Mouse (Mus musculus) myocyte (in vitro differentiated cells): Measurements from ENCODE around the gene Agap3. TPM values are rescaled to one million over a fixed set of nuclear protein-coding genes. Genes with fewer than 3 reads are reported as not detected.

Experiments used
- H3K27me3 ChIP-seq: one replicate; pipeline ENCODE4 v1.6.1; 2011; ENCODE audit not compliant: control insufficient read depth, insufficient read depth, insufficient read length
- H3K36me3 ChIP-seq: one replicate; pipeline ENCODE4 v1.6.1; 2011; ENCODE audit not compliant: control insufficient read depth, insufficient read depth
- H3K4me2 ChIP-seq: one replicate; pipeline ENCODE4 v1.6.1; 2011; ENCODE audit warnings: low read depth, control low read depth
- H3K4me3 ChIP-seq: one replicate; pipeline ENCODE4 v1.5.1; 2011; ENCODE audit warnings: mild to moderate bottlenecking, control low read depth, moderate library complexity
- H3K79me2 ChIP-seq: one replicate; pipeline ENCODE4 v1.6.1; 2011; ENCODE audit not compliant: control insufficient read depth, insufficient read depth
- H3ac ChIP-seq: one replicate; pipeline ENCODE4 v1.6.1; 2011; ENCODE audit not compliant: control insufficient read depth, insufficient read length
- CEBPB ChIP-seq: IDR thresholded peaks from 2 replicates; pipeline ENCODE4 v1.6.1; 2011; ENCODE audit warnings: mild to moderate bottlenecking, moderate library complexity; ENCODE audit not compliant: poor library complexity, insufficient read depth, severe bottlenecking
- E2F4 ChIP-seq: IDR thresholded peaks from one replicate; pipeline ENCODE4 v1.6.1; 2011; ENCODE audit warnings: mild to moderate bottlenecking, control low read depth, moderate library complexity; ENCODE audit not compliant: insufficient read depth
- MAX ChIP-seq: IDR thresholded peaks from one replicate; pipeline ENCODE4 v1.6.1; 2011; ENCODE audit warnings: low read depth, mild to moderate bottlenecking, control low read depth
- MYOD1 ChIP-seq, 3 experiments: IDR thresholded peaks; one replicate each; pipeline ENCODE4 v1.6.1; 2011; ENCODE audit warnings: control low read depth in 2 of 3, low read depth in 2 of 3, mild to moderate bottlenecking in 2 of 3, moderate library complexity in 1 of 3; ENCODE audit not compliant: insufficient read length in 2 of 3, control insufficient read depth in 1 of 3
- MYOG ChIP-seq, 3 experiments: IDR thresholded peaks; one replicate each; pipeline ENCODE4 v1.6.1; 2011; ENCODE audit warnings: control low read depth in 2 of 3, low read depth in 2 of 3, mild to moderate bottlenecking in 2 of 3; ENCODE audit not compliant: insufficient read length in 2 of 3, control insufficient read depth in 1 of 3, insufficient read depth in 1 of 3
- POLR2A ChIP-seq: IDR thresholded peaks from one replicate; pipeline ENCODE4 v1.6.1; 2011; ENCODE audit warnings: low read depth, mild to moderate bottlenecking, control low read depth, moderate library complexity; ENCODE audit not compliant: insufficient read length
- POLR2AphosphoS2 ChIP-seq: IDR thresholded peaks from one replicate; pipeline ENCODE4 v1.6.1; 2011; ENCODE audit warnings: low read depth, control low read depth; ENCODE audit not compliant: insufficient read length
- REST ChIP-seq: IDR thresholded peaks from one replicate; pipeline ENCODE4 v1.6.1; 2011; ENCODE audit warnings: mild to moderate bottlenecking, control low read depth, moderate library complexity; ENCODE audit not compliant: insufficient read depth, insufficient read length
- SRF ChIP-seq: IDR thresholded peaks from one replicate; pipeline ENCODE4 v1.6.1; 2011; ENCODE audit warnings: low read depth; ENCODE audit not compliant: control insufficient read depth, insufficient read length
- TCF12 ChIP-seq: IDR thresholded peaks from one replicate; pipeline ENCODE4 v1.6.1; 2011; ENCODE audit warnings: mild to moderate bottlenecking, control low read depth; ENCODE audit not compliant: poor library complexity, insufficient read depth, severe bottlenecking
- TCF3 ChIP-seq: IDR thresholded peaks from one replicate; pipeline ENCODE4 v1.6.1; 2011; ENCODE audit warnings: low read depth, control low read depth; ENCODE audit not compliant: insufficient read length
- USF1 ChIP-seq: IDR thresholded peaks from one replicate; pipeline ENCODE4 v1.6.1; 2011; ENCODE audit warnings: low read depth, mild to moderate bottlenecking, control low read depth, moderate library complexity
- polyA plus RNA-seq: library from polyadenylated mRNA; unstranded; fragments of >200 nt; fragmentation: generic; extraction: Trizol; gene quantifications from one replicate; pipeline ENCODE4 v1.2.1, GENCODE M21; 2012; ENCODE audit warnings: missing spikeins

Gene Agap3
- polyA plus RNA-seq, 1 experiment = 119 TPM

GRCm38 (mm10) chr5:24425421-24426036 is 26.4 kb upstream of the Agap3 start:
- peak overlapping the region; percentile 55 for H3ac ChIP-seq
- no peaks in the 10 kb centered on the region for H3K27me3 ChIP-seq
- peaks cover 7% of the 10 kb centered on the region for H3K36me3 ChIP-seq
- H3K79me2 ChIP-seq = peaks cover 27% of the 10 kb centered on the region
- peak overlapping the region; percentile 94 for H3K4me2 ChIP-seq
- TF ChIP-seq POLR2A (peak; percentile 11), USF1 (no peak)
- H3K4me3 ChIP-seq = peak overlapping the region; percentile 95

- H3K79me2 ChIP-seq = peaks cover 27% of the 10 kb centered on the region
- no peaks in the 10 kb centered on the region for H3K27me3 ChIP-seq
- TF ChIP-seq USF1 = no peak
- TF ChIP-seq E2F4 = no peak
- no peak for TF ChIP-seq TCF3
- TF ChIP-seq MYOG (IDR thresholded peaks at IDR 0.05; ENCODE audit: control insufficient read depth in 1 of 3, insufficient read depth in 1 of 3, insufficient read length in 2 of 3, low read depth in 2 of 3) = no peak
- no peak for TF ChIP-seq POLR2AphosphoS2
- no peak for TF ChIP-seq MYOD1 (IDR thresholded peaks at IDR 0.05; ENCODE audit: control insufficient read depth in 1 of 3, insufficient read length in 2 of 3, low read depth in 2 of 3)
- no peak for TF ChIP-seq REST
- no peak for TF ChIP-seq CEBPB
- no peak for TF ChIP-seq POLR2A
- TF ChIP-seq SRF = no peak
- no peak for TF ChIP-seq TCF12
- TF ChIP-seq MAX = no peak
- peaks cover 10% of the 10 kb centered on the region for H3K36me3 ChIP-seq
- peak overlapping the region; percentile 94 for H3K4me2 ChIP-seq
- H3K4me3 ChIP-seq = peak overlapping the region; percentile 95
- peak overlapping the region; percentile 55 for H3ac ChIP-seq
Observed at GRCm38 (mm10) chr5:24426037-24426432, 25.9 kb upstream of the Agap3 start.

- H3ac ChIP-seq = peak overlapping the region; percentile 55
- peaks cover 27% of the 10 kb centered on the region for H3K79me2 ChIP-seq
- TF ChIP-seq REST (no peak), SRF (no peak), CEBPB (no peak)
Observed at GRCm38 (mm10) chr5:24426556-24427284, 25.3 kb upstream of the Agap3 start.

GRCm38 (mm10) chr5:24427285-24427633 is 24.7 kb upstream of the Agap3 start:
- TF ChIP-seq CEBPB (no peak), POLR2A (no peak), MAX (no peak), SRF (no peak), REST (no peak), TCF3 (no peak), MYOD1 (IDR thresholded peaks at IDR 0.05; ENCODE audit: control insufficient read depth in 1 of 3, insufficient read length in 2 of 3, low read depth in 2 of 3) (no peak), POLR2AphosphoS2 (no peak), TCF12 (no peak), USF1 (no peak), E2F4 (no peak), MYOG (IDR thresholded peaks at IDR 0.05; ENCODE audit: control insufficient read depth in 1 of 3, insufficient read depth in 1 of 3, insufficient read length in 2 of 3, low read depth in 2 of 3) (no peak)
- Histone ChIP-seq H3K4me2 (peak overlapping the region; percentile 94), H3K4me3 (peak overlapping the region; percentile 95), H3K27me3 (no peaks in the 10 kb centered on the region), H3K79me2 (peaks cover 27% of the 10 kb centered on the region), H3ac (no peak overlapping the region), H3K36me3 (peaks cover 11% of the 10 kb centered on the region)

More at GRCm38 (mm10) chr5:24426556-24427284, 25.3 kb upstream of the Agap3 start:
- H3K36me3 ChIP-seq = peaks cover 7% of the 10 kb centered on the region
- peak overlapping the region; percentile 95 for H3K4me3 ChIP-seq
- peak overlapping the region; percentile 94 for H3K4me2 ChIP-seq
- no peaks in the 10 kb centered on the region for H3K27me3 ChIP-seq

GRCm38 (mm10) chr5:24427981-24428402 is 24.0 kb upstream of the Agap3 start:
- TF ChIP-seq TCF12 (no peak), E2F4 (no peak), MYOG (IDR thresholded peaks at IDR 0.05; ENCODE audit: control insufficient read depth in 1 of 3, insufficient read depth in 1 of 3, insufficient read length in 2 of 3, low read depth in 2 of 3) (peak in 1 of 3 experiments; percentile 61), MYOD1 (IDR thresholded peaks at IDR 0.05; ENCODE audit: control insufficient read depth in 1 of 3, insufficient read length in 2 of 3, low read depth in 2 of 3) (no peak), CEBPB (no peak), REST (no peak)
- H3K79me2 ChIP-seq = peaks cover 21% of the 10 kb centered on the region
- peaks cover 16% of the 10 kb centered on the region for H3K36me3 ChIP-seq
- no peak overlapping the region for H3K4me3 ChIP-seq
- no peak overlapping the region for H3ac ChIP-seq
- no peaks in the 10 kb centered on the region for H3K27me3 ChIP-seq
- no peak overlapping the region for H3K4me2 ChIP-seq
